Mouse (Mus musculus): Measurements from ENCODE around the gene Acsl5.

Gene Acsl5

GRCm38 (mm10) chr19:55251383-55252124, at the start of gene Acsl5:
Gene Acsl5 (plus strand): TSS chr19:55251938.
- no peak for DNase-seq

- no peak for DNase-seq
Measured at GRCm38 (mm10) chr19:55206482-55207138, 45.1 kb upstream of the Acsl5 start.

- no peak for DNase-seq
Measured at GRCm38 (mm10) chr19:55207205-55207604, 44.5 kb upstream of the Acsl5 start.

- no peak for DNase-seq
Measured at GRCm38 (mm10) chr19:55207746-55208538, 43.8 kb upstream of the Acsl5 start.

GRCm38 (mm10) chr19:55208654-55209053, 43.1 kb upstream of the Acsl5 start:
- DNase-seq, result no peak

GRCm38 (mm10) chr19:55209084-55209483, 42.7 kb upstream of the Acsl5 start:
- no peak for DNase-seq

- DNase-seq, result no peak
Measured at GRCm38 (mm10) chr19:55211698-55212097, 40.0 kb upstream of the Acsl5 start.

GRCm38 (mm10) chr19:55213617-55214340, 38.0 kb upstream of the Acsl5 start:
- DNase-seq, result no peak

GRCm38 (mm10) chr19:55216876-55217275, 34.9 kb upstream of the Acsl5 start:
- DNase-seq, result no peak

- DNase-seq, result no peak
Measured at GRCm38 (mm10) chr19:55217365-55217764, 34.4 kb upstream of the Acsl5 start.

- peak; percentile 63 for DNase-seq
Measured at GRCm38 (mm10) chr19:55218192-55218739, 33.5 kb upstream of the Acsl5 start.

- no peak for DNase-seq
Measured at GRCm38 (mm10) chr19:55218741-55219221, 33.0 kb upstream of the Acsl5 start.

GRCm38 (mm10) chr19:55219359-55219758, 32.4 kb upstream of the Acsl5 start:
- no peak for DNase-seq

GRCm38 (mm10) chr19:55221208-55221607, 30.5 kb upstream of the Acsl5 start:
- DNase-seq, result no peak

GRCm38 (mm10) chr19:55222268-55222667, 29.5 kb upstream of the Acsl5 start:
- no peak for DNase-seq

- DNase-seq, result no peak
Measured at GRCm38 (mm10) chr19:55226621-55227020, 25.1 kb upstream of the Acsl5 start.

- DNase-seq, result no peak
Measured at GRCm38 (mm10) chr19:55227135-55227534, 24.6 kb upstream of the Acsl5 start.

- no peak for DNase-seq
Measured at GRCm38 (mm10) chr19:55231081-55231480, 20.7 kb upstream of the Acsl5 start.

- no peak for DNase-seq
Measured at GRCm38 (mm10) chr19:55232136-55232535, 19.6 kb upstream of the Acsl5 start.

GRCm38 (mm10) chr19:55236026-55236425, 15.7 kb upstream of the Acsl5 start:
- no peak for DNase-seq

GRCm38 (mm10) chr19:55236564-55236963, 15.2 kb upstream of the Acsl5 start:
- no peak for DNase-seq

- no peak for DNase-seq
Measured at GRCm38 (mm10) chr19:55239766-55240426, 11.8 kb upstream of the Acsl5 start.

Measured in cerebellum, adult 11 months (tissue).